Mouse (Mus musculus) limb, embryonic 14.5 days (tissue): ENCODE results near the gene Olfr811. TPM values are rescaled to one million over a fixed set of nuclear protein-coding genes. Genes with fewer than 3 reads are reported as not detected.

Experiments
- ATAC-seq: fragments of 200-750 bp; cut with Nextera tagmentation; 2 replicates; pipeline ENCODE4 v1.8.0; 2017; ENCODE audit warnings: low read depth, moderate number of reproducible peaks, moderate TSS enrichment; ENCODE audit not compliant: low FRiP score
- DNase-seq: peaks from one replicate; pipeline ENCODE4 v3.0.0-alpha.2; 2015; ENCODE audit warnings: low spot score
- H3K27ac ChIP-seq: fragments of 300-500 bp; sonication (generic); replicated peaks from 2 replicates; pipeline ENCODE4 v1.5.1; 2014; ENCODE audit warnings: low read depth, mild to moderate bottlenecking, low read length, moderate library complexity, mixed read lengths
- H3K27me3 ChIP-seq: fragments of 300-500 bp; sonication (generic); 2 replicates; pipeline ENCODE4 v1.6.1; 2014; ENCODE audit warnings: low read length, mixed read lengths; ENCODE audit not compliant: control insufficient read depth, insufficient read depth
- H3K36me3 ChIP-seq: fragments of 300-500 bp; sonication (generic); 2 replicates; pipeline ENCODE4 v1.6.1; 2014; ENCODE audit warnings: mild to moderate bottlenecking, low read length, moderate library complexity, mixed read lengths; ENCODE audit not compliant: control insufficient read depth, insufficient read depth
- H3K4me1 ChIP-seq: fragments of 300-500 bp; sonication (generic); 2 replicates; pipeline ENCODE4 v1.6.1; 2014; ENCODE audit warnings: antibody characterized with exemption, low read length, mixed read lengths; ENCODE audit not compliant: control insufficient read depth, insufficient read depth
- H3K4me2 ChIP-seq: fragments of 300-500 bp; sonication (generic); replicated peaks from 2 replicates; pipeline ENCODE4 v1.6.1; 2014; ENCODE audit warnings: low read depth, mild to moderate bottlenecking, low read length, moderate library complexity; ENCODE audit not compliant: severe bottlenecking
- H3K4me3 ChIP-seq: fragments of 300-500 bp; sonication (generic); replicated peaks from 2 replicates; pipeline ENCODE4 v1.5.1; 2014; ENCODE audit warnings: low read length
- H3K9ac ChIP-seq: fragments of 300-500 bp; sonication (generic); 2 replicates; pipeline ENCODE4 v1.6.1; 2014; ENCODE audit warnings: mild to moderate bottlenecking, low read depth, low read length, moderate library complexity; ENCODE audit not compliant: severe bottlenecking
- H3K9me3 ChIP-seq: fragments of 300-500 bp; sonication (generic); 2 replicates; pipeline ENCODE4 v1.6.1; 2016; ENCODE audit warnings: low read length; ENCODE audit not compliant: control insufficient read depth
- POLR2A ChIP-seq: fragments of 200-500 bp; IDR thresholded peaks from 2 replicates; pipeline ENCODE4 v1.8.0; 2012; ENCODE audit warnings: inconsistent platforms, mild to moderate bottlenecking, moderate library complexity, borderline replicate concordance; ENCODE audit not compliant: insufficient read depth, insufficient read length; ENCODE audit errors: extremely low read depth
- WGBS: fragments of 180-500 bp; shearing (Covaris S2); extraction: QIAGEN DNeasy Blood & Tissue Kit; methylation state at CpG from one replicate; pipeline ENCODE4 v1.1.7; 2014; 5-methylcytosine and 5-hydroxymethylcytosine counted together
- polyA plus RNA-seq, 2 experiments: library from polyadenylated mRNA; depleted of rRNA in 1 of 2; stranded (reverse) in 1 of 2; unstranded in 1 of 2; fragments of >200 nt; fragmentation: Nextera tagmentation in 1 of 2; extraction: Ambion mirVana in 1 of 2; gene quantifications; 2 replicates each; pipeline versions ENCODE4 v1.2.1 to v1.2.3; 2012 to 2014

The Olfr811 gene
- polyA plus RNA-seq (2012; rRNA removed) (not detected in 2 replicates), polyA plus RNA-seq (2014; fragmentation: Nextera tagmentation; extraction: Ambion mirVana) (not detected in 2 replicates)

DNA sequence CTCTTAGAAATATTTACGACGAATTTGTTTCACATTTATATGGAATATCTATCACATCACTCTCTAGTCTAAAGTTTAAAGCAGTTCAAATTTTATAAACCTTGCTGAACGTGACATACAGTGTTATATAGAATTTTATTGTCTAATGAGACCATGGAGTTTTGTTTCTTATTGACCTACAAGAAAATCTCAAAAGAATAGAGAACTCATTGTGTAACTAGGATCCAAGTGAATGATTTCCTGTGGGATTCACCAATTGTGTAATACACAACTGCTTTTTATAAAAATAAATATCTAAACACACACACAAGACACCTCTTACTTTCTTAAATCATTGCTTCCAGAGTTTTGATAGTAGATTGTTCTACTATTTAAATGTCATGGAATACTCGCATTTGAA is at the start of gene Olfr811:
Gene Olfr811, minus strand, starts transcription at position 101 of the 400 bp plus-strand sequence.
- ATAC-seq (no peak), DNase-seq (no peak)
- Histone ChIP-seq H3K9ac (no peak within 1 kb of the TSS), H3K4me2 (no peak within 1 kb of the TSS), H3K27me3 (no peaks in the 10 kb centered on the region), H3K4me1 (no peaks in the 10 kb centered on the region), H3K27ac (no peak within 1 kb of the TSS), H3K36me3 (no peaks in the 10 kb centered on the region), H3K9me3 (no peaks in the 10 kb centered on the region), H3K4me3 (no peak within 1 kb of the TSS)
- WGBS: 79% methylated on average over 4 of the region's 4 CpGs
- TF ChIP-seq POLR2A: no peak

- H3K9ac ChIP-seq: no peak overlapping the region
- no peaks in the 10 kb centered on the region for H3K36me3 ChIP-seq
- no peak overlapping the region for H3K4me3 ChIP-seq
- ATAC-seq: no peak
- H3K9me3 ChIP-seq: no peaks in the 10 kb centered on the region
- no peak overlapping the region for H3K4me2 ChIP-seq
- no peak for TF ChIP-seq POLR2A
- no peak overlapping the region for H3K27ac ChIP-seq
- DNase-seq: no peak
- H3K4me1 ChIP-seq: no peaks in the 10 kb centered on the region
- no peaks in the 10 kb centered on the region for H3K27me3 ChIP-seq
- 85% methylated on average over 1 of the region's 1 CpGs for WGBS
Measured at GRCm38 (mm10) chr10:129847343-129847742, 43.1 kb upstream of the Olfr811 start.

GRCm38 (mm10) chr10:129845994-129846393 is 41.8 kb upstream of the Olfr811 start, which contains the start of gene Olfr812:
Gene Olfr812 (minus strand): TSS chr10:129846094.
- H3K27me3 ChIP-seq: no peaks in the 10 kb centered on the region
- no peaks in the 10 kb centered on the region for H3K4me1 ChIP-seq
- no peak for TF ChIP-seq POLR2A
- 54% methylated on average over 1 of the region's 1 CpGs for WGBS
- ATAC-seq: no peak
- H3K9ac ChIP-seq: no peak within 1 kb of the TSS
- no peak within 1 kb of the TSS for H3K4me3 ChIP-seq
- H3K27ac ChIP-seq: no peak within 1 kb of the TSS
- no peaks in the 10 kb centered on the region for H3K36me3 ChIP-seq
- no peaks in the 10 kb centered on the region for H3K9me3 ChIP-seq
- DNase-seq: no peak
- no peak within 1 kb of the TSS for H3K4me2 ChIP-seq

- Histone ChIP-seq H3K27ac (no peak within 1 kb of the TSS), H3K4me1 (no peaks in the 10 kb centered on the region), H3K9ac (no peak within 1 kb of the TSS), H3K4me3 (no peak within 1 kb of the TSS), H3K27me3 (no peaks in the 10 kb centered on the region), H3K9me3 (no peaks in the 10 kb centered on the region), H3K4me2 (no peak within 1 kb of the TSS), H3K36me3 (no peaks in the 10 kb centered on the region)
- ATAC-seq (no peak), DNase-seq (no peak)
- no peak for TF ChIP-seq POLR2A
Measured at GRCm38 (mm10) chr10:129794817-129795216, 9.4 kb downstream of the Olfr811 start, which contains the start of gene Olfr810. Gene Olfr810 (minus strand): TSS chr10:129794917.

DNA sequence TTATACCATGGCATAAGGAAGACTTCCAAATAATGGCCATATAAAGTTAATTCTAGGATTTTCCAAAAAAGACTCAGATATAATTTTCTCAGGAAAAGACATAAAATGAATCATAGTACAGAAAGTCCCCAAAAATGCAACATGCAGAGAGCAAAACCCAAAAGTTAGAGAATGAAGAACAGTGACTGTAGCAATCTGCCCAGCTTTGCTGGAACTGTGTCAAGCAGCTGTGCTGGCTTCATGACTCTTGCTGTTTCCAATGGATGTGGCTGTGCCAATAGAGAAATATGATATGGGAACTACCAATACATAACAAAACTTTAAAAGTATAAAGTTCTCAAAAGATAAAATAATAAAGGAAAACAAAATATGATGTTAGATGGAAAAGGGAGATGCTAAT is 26.1 kb downstream of the Olfr811 start:
- ATAC-seq (no peak), DNase-seq (peak; percentile 3)
- TF ChIP-seq POLR2A: no peak
- no peaks in the 10 kb centered on the region for H3K36me3 ChIP-seq
- no peak overlapping the region for H3K4me2 ChIP-seq
- no peak overlapping the region for H3K9ac ChIP-seq
- no peaks in the 10 kb centered on the region for H3K9me3 ChIP-seq
- no peaks in the 10 kb centered on the region for H3K27me3 ChIP-seq
- H3K4me1 ChIP-seq: no peaks in the 10 kb centered on the region
- H3K4me3 ChIP-seq: no peak overlapping the region
- H3K27ac ChIP-seq: no peak overlapping the region

DNA sequence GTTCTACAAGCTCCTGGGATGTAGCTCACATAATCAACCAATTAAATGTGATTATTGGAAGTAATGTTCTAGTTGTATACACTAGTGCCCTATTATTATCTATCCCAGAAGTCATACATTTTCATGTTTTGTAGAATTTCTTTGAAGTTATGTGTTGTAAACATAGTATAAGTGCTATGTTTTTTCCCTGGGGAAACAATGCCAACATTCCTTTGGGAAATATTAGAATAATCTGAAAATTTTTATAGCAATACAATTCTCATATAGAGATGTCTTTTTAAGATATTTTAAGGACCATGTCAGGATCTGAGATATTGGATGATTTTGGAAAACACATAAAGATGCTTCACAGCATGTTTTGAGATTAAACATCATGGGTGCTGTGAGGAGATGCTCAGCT is 29.9 kb downstream of the Olfr811 start, which contains the start of gene Olfr809:
Gene Olfr809, plus strand, starts transcription at position 301 of the 400 bp plus-strand sequence.
- H3K27me3 ChIP-seq: no peaks in the 10 kb centered on the region
- no peak for ATAC-seq

More for the DNA sequence above, 29.9 kb downstream of the Olfr811 start, which contains the start of gene Olfr809:
- no peak for TF ChIP-seq POLR2A
- no peaks in the 10 kb centered on the region for H3K4me1 ChIP-seq
- no peak within 1 kb of the TSS for H3K4me3 ChIP-seq
- no peak within 1 kb of the TSS for H3K4me2 ChIP-seq
- H3K36me3 ChIP-seq: no peaks in the 10 kb centered on the region
- no peak within 1 kb of the TSS for H3K27ac ChIP-seq
- DNase-seq: no peak
- H3K9me3 ChIP-seq: no peaks in the 10 kb centered on the region
- H3K9ac ChIP-seq: no peak within 1 kb of the TSS
